In the genomic region with DNA sequence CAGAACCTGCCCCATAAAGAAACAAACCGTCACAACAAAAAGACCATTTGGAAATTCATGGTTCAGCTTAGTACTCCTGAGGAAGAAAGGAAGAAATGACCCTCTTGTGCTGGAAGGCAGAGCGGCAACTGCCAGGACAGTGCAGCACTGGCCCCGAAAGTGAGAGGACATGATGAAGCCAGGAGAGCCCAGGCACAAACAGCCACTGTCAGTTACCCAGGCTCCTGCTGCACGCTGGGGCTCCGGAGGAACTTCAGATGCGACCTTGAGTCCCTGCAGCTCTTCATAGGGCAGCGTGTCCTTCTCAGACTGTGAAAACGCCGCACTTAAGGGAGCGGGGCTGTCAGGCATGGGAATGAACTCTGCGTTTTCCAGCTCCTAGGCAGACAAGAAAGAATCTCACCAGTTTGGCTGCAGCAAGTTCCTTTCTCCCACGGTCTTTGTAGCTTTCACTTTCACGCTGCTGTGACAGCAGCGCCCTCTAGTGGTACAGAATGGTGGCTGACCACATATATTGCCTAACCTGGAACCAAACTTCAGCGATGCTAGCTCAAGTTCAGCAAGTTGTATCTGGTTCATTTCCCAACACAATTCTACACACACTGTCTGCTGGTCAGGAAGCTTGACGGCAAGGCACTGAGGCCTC, we compare ENCODE assay signal across 8 mouse cellular contexts. TPM values are rescaled to one million over a fixed set of nuclear protein-coding genes. Genes with fewer than 3 reads are reported as not detected.
DNase-seq lines count a peak whose midpoint lies in the region; ATAC-seq and TF ChIP-seq lines count a peak whose summit lies in the region.

No protein-coding gene starts in this region.

- no peak overlapping the region for H3ac ChIP-seq in myocyte (ENCODE audit: control insufficient read depth, insufficient read length)

- H3K9ac ChIP-seq in heart, embryonic 12.5 days = peak overlapping the region; percentile 53; the same call in 1 of the 2 replicates
- peak overlapping the region; percentile 20 for H3K9ac ChIP-seq in liver, embryonic 11.5 days (ENCODE audit: low read depth, low read length)

- peak overlapping the region; percentile 26 for H3K4me3 ChIP-seq in bone marrow macrophage, adult 2 months (ENCODE audit: insufficient read depth, low read length)
- H3K4me3 ChIP-seq in embryonic fibroblast, embryonic 13.5 days (ENCODE audit: insufficient read depth, low read length) = no peak overlapping the region
- peak overlapping the region; percentile 18; the same call in 1 of the 2 replicates for H3K4me3 ChIP-seq in heart, embryonic 12.5 days
- 0 out of 2 replicates have a peak overlapping the region, but pooled peaks have one; percentile 5 for H3K4me3 ChIP-seq in liver, embryonic 11.5 days (ENCODE audit: low read depth, low read length)
- no peak overlapping the region for H3K4me3 ChIP-seq in myocyte

- H3K4me2 ChIP-seq in heart, embryonic 12.5 days = peak overlapping the region; percentile 51
- peak overlapping the region; percentile 39 for H3K4me2 ChIP-seq in liver, embryonic 11.5 days
- H3K4me2 ChIP-seq in myocyte (ENCODE audit: low read depth) = peak overlapping the region; percentile 65

- no peak for TF ChIP-seq POLR2A in bone marrow macrophage, adult 2 months (IDR thresholded peaks at IDR 0.05; ENCODE audit: borderline replicate concordance, low read depth, low read length)
- TF ChIP-seq POLR2A in embryonic fibroblast, embryonic 13.5 days (IDR thresholded peaks at IDR 0.05; ENCODE audit: low read depth, low read length) = no peak
- no peak for TF ChIP-seq POLR2A in myocyte (IDR thresholded peaks at IDR 0.05; ENCODE audit: insufficient read length, low read depth)

- H3K36me3 ChIP-seq in heart, embryonic 12.5 days = peaks cover 94% of the 10 kb centered on the region
- peaks cover 53% of the 10 kb centered on the region for H3K36me3 ChIP-seq in liver, embryonic 11.5 days (ENCODE audit: control insufficient read depth, insufficient read depth, low read length)
- H3K36me3 ChIP-seq in myocyte (ENCODE audit: control insufficient read depth, insufficient read depth) = peaks cover 57% of the 10 kb centered on the region
- H3K36me3 ChIP-seq in splenic B cell, adult 2 months (ENCODE audit: control insufficient read depth, insufficient read depth, low read length, poor library complexity, severe bottlenecking) = peaks cover 15% of the 10 kb centered on the region

- ATAC-seq in heart, embryonic 12.5 days (ENCODE audit: insufficient number of reproducible peaks, low FRiP score) = peak; percentile 44
- 0 out of 2 replicates have a peak, but pooled peaks have one; percentile 51 for ATAC-seq in liver, embryonic 11.5 days (replicated peaks; ENCODE audit: low FRiP score)

- WGBS in heart, embryonic 12.5 days = 43% methylated on average over 16 of the region's 16 CpGs
- 49% methylated on average over 16 of the region's 16 CpGs for WGBS in liver, embryonic 11.5 days

- TF ChIP-seq CTCF in bone marrow macrophage, adult 2 months (IDR thresholded peaks at IDR 0.05; ENCODE audit: low read depth, low read length) = peak; percentile 94
- TF ChIP-seq CTCF in embryonic fibroblast, embryonic 13.5 days (IDR thresholded peaks at IDR 0.05; ENCODE audit: borderline replicate concordance, insufficient read depth, low read length) = peak; percentile 89; the same call in 1 of the 2 replicates

- no peaks in the 10 kb centered on the region for H3K9me3 ChIP-seq in heart, embryonic 12.5 days (replicated peaks)
- no peaks in the 10 kb centered on the region for H3K9me3 ChIP-seq in liver, embryonic 11.5 days (ENCODE audit: control insufficient read depth, low read length)

- peaks cover 9% of the 10 kb centered on the region for H3K4me1 ChIP-seq in bone marrow macrophage, adult 2 months (ENCODE audit: control insufficient read depth, insufficient read depth, low read length)
- peaks cover 3% of the 10 kb centered on the region; the same call in 1 of the 2 replicates for H3K4me1 ChIP-seq in embryonic fibroblast, embryonic 13.5 days (ENCODE audit: control insufficient read depth, insufficient read depth, low read length)
- peaks cover 7% of the 10 kb centered on the region for H3K4me1 ChIP-seq in heart, embryonic 12.5 days (replicated peaks)
- H3K4me1 ChIP-seq in liver, embryonic 11.5 days (replicated peaks; ENCODE audit: control insufficient read depth, insufficient read depth, low read length) = no peaks in the 10 kb centered on the region; the same call in 1 of the 2 replicates

- peak; percentile 87 for DNase-seq in CD4-positive helper T cell, adult 2 months (ENCODE audit: low read depth, low spot score)
- DNase-seq in kidney, postnatal 10 days = peak; percentile 92
- peak; percentile 70 for DNase-seq in liver, embryonic 11.5 days (ENCODE audit: low spot score)
- DNase-seq in splenic B cell, adult 2 months (ENCODE audit: low read depth, low spot score) = peak; percentile 91

- H3K27ac ChIP-seq in bone marrow macrophage, adult 2 months (ENCODE audit: insufficient read depth, low read depth, low read length) = peak overlapping the region; percentile 46
- no peak overlapping the region for H3K27ac ChIP-seq in embryonic fibroblast, embryonic 13.5 days (ENCODE audit: insufficient read depth, low read length)
- peak overlapping the region; percentile 44; the same call in 1 of the 2 replicates for H3K27ac ChIP-seq in heart, embryonic 12.5 days (ENCODE audit: poor library complexity, severe bottlenecking)
- peak overlapping the region; percentile 3; the same call in 1 of the 2 replicates for H3K27ac ChIP-seq in liver, embryonic 11.5 days (ENCODE audit: low read depth, low read length)

- H3K27me3 ChIP-seq in heart, embryonic 12.5 days (replicated peaks) = no peaks in the 10 kb centered on the region
- no peaks in the 10 kb centered on the region for H3K27me3 ChIP-seq in liver, embryonic 11.5 days (replicated peaks; ENCODE audit: control insufficient read depth, insufficient read depth, low read length)
- no peaks in the 10 kb centered on the region for H3K27me3 ChIP-seq in myocyte (ENCODE audit: control insufficient read depth, insufficient read depth, insufficient read length)
- H3K27me3 ChIP-seq in splenic B cell, adult 2 months (ENCODE audit: control insufficient read depth, insufficient read depth, low read length, poor library complexity, severe bottlenecking) = no peaks in the 10 kb centered on the region

- no peaks in the 10 kb centered on the region for H3K79me2 ChIP-seq in myocyte (ENCODE audit: control insufficient read depth, insufficient read depth)

TF ChIP-seq in myocyte, 11 proteins besides CTCF, POLR2A, EP300 and RAD21:
- TF ChIP-seq CEBPB (IDR thresholded peaks at IDR 0.05; ENCODE audit: insufficient read depth, poor library complexity, severe bottlenecking) = peak; percentile 46; the same call in 1 of the 2 replicates
- TF ChIP-seq MYOD1 (IDR thresholded peaks at IDR 0.05; ENCODE audit: control insufficient read depth in 1 of 3, insufficient read length in 2 of 3, low read depth in 2 of 3) = no peak
- TF ChIP-seq E2F4 (IDR thresholded peaks at IDR 0.05; ENCODE audit: insufficient read depth) = no peak
- no peak for TF ChIP-seq USF1 (IDR thresholded peaks at IDR 0.05; ENCODE audit: low read depth)
- TF ChIP-seq MAX (IDR thresholded peaks at IDR 0.05; ENCODE audit: low read depth) = no peak
- TF ChIP-seq POLR2AphosphoS2 (IDR thresholded peaks at IDR 0.05; ENCODE audit: insufficient read length, low read depth) = peak; percentile 43
- no peak for TF ChIP-seq TCF3 (IDR thresholded peaks at IDR 0.05; ENCODE audit: insufficient read length, low read depth)
- no peak for TF ChIP-seq TCF12 (IDR thresholded peaks at IDR 0.05; ENCODE audit: insufficient read depth, poor library complexity, severe bottlenecking)
- TF ChIP-seq SRF (IDR thresholded peaks at IDR 0.05; ENCODE audit: control insufficient read depth, insufficient read length, low read depth) = no peak
- no peak for TF ChIP-seq REST (IDR thresholded peaks at IDR 0.05; ENCODE audit: insufficient read depth, insufficient read length)

RNA-seq across cellular contexts. Expression of a gene that starts 17.0 kb away (rescaled TPM):
- polyA plus RNA-seq in bone marrow macrophage, adult 2 months (2012; ENCODE audit: insufficient read depth, insufficient read length, missing spikeins) = not detected in 2 replicates
- polyA plus RNA-seq in embryonic fibroblast, embryonic 13.5 days (2011; ENCODE audit: insufficient read length, low read depth, missing spikeins) = 0.32 and 0.53 TPM in 2 replicates
- 0.81 and 0.96 TPM in 2 replicates for polyA plus RNA-seq in heart, embryonic 12.5 days (2016; fragmentation: Nextera tagmentation; extraction: Ambion mirVana)
- 0.43 and 0.49 TPM in 2 replicates for polyA plus RNA-seq in liver, embryonic 11.5 days (2014; fragmentation: Nextera tagmentation; extraction: Ambion mirVana)
- polyA plus RNA-seq in myocyte (2012; fragmentation: generic; extraction: Trizol) = 1.7 TPM

RNA-seq across cellular contexts. Expression of a gene that starts 17.1 kb away (rescaled TPM):
- polyA plus RNA-seq in bone marrow macrophage, adult 2 months (2012; ENCODE audit: insufficient read depth, insufficient read length, missing spikeins) = 23.5 and 24.0 TPM in 2 replicates
- polyA plus RNA-seq in embryonic fibroblast, embryonic 13.5 days (2011; ENCODE audit: insufficient read length, low read depth, missing spikeins) = 16.4 and 17.7 TPM in 2 replicates
- polyA plus RNA-seq in heart, embryonic 12.5 days (2016; fragmentation: Nextera tagmentation; extraction: Ambion mirVana) = 70.0 and 75.1 TPM in 2 replicates
- 88.3 and 92.2 TPM in 2 replicates for polyA plus RNA-seq in liver, embryonic 11.5 days (2014; fragmentation: Nextera tagmentation; extraction: Ambion mirVana)
- 22.0 TPM for polyA plus RNA-seq in myocyte (2012; fragmentation: generic; extraction: Trizol)

RNA-seq across cellular contexts. Expression of a gene that starts 33.8 kb away (rescaled TPM):
- 46.6 and 52.4 TPM in 2 replicates for polyA plus RNA-seq in bone marrow macrophage, adult 2 months (2012; ENCODE audit: insufficient read depth, insufficient read length, missing spikeins)
- 59.0 and 65.8 TPM in 2 replicates for polyA plus RNA-seq in embryonic fibroblast, embryonic 13.5 days (2011; ENCODE audit: insufficient read length, low read depth, missing spikeins)
- polyA plus RNA-seq in heart, embryonic 12.5 days (2016; fragmentation: Nextera tagmentation; extraction: Ambion mirVana) = 33.8 and 33.9 TPM in 2 replicates
- polyA plus RNA-seq in liver, embryonic 11.5 days (2014; fragmentation: Nextera tagmentation; extraction: Ambion mirVana) = 7.2 and 9.4 TPM in 2 replicates
- 40.4 TPM for polyA plus RNA-seq in myocyte (2012; fragmentation: generic; extraction: Trizol)

RNA-seq across cellular contexts. Expression of a gene that starts 35.0 kb away (rescaled TPM):
- 7.0 and 8.1 TPM in 2 replicates for polyA plus RNA-seq in bone marrow macrophage, adult 2 months (2012; ENCODE audit: insufficient read depth, insufficient read length, missing spikeins)
- 13.4 and 14.4 TPM in 2 replicates for polyA plus RNA-seq in embryonic fibroblast, embryonic 13.5 days (2011; ENCODE audit: insufficient read length, low read depth, missing spikeins)
- 7.3 and 7.9 TPM in 2 replicates for polyA plus RNA-seq in heart, embryonic 12.5 days (2016; fragmentation: Nextera tagmentation; extraction: Ambion mirVana)
- 6.1 and 7.8 TPM in 2 replicates for polyA plus RNA-seq in liver, embryonic 11.5 days (2014; fragmentation: Nextera tagmentation; extraction: Ambion mirVana)
- 1.4 TPM for polyA plus RNA-seq in myocyte (2012; fragmentation: generic; extraction: Trizol)

Comparison
In these comparisons a context has a peak if more than half of its experiments do, and no peak if none do; other contexts are left out.
1. H3K4me3 ChIP-seq: peak in bone marrow macrophage, adult 2 months (single experiment), heart, embryonic 12.5 days (single experiment) and liver, embryonic 11.5 days (single experiment); none in embryonic fibroblast, embryonic 13.5 days (single experiment) and myocyte (single experiment).
2. Peak in every context shown above with its lines, with median percentiles within 50 percentile points of each other: DNase-seq and H3K4me2 ChIP-seq.